Comparison of ENCODE assay signal across 9 mouse cellular contexts in the genomic region with DNA sequence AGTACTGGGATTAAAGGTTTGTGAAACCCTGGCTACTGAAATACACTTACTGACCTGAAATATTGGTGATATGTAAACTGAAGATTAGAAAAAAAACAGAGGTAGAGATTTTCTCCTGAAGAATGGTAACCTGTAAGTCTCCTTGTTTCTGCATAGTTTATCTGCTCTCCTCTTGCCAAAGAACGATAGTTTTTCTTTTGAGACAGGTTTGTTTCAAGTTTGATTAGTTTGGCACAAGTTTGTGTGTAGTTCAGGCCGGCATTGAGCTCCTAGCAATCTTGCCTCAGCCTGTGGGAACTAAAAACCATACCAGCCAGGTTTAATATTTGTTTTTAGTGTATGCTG. TPM values are rescaled to one million over a fixed set of nuclear protein-coding genes. Genes with fewer than 3 reads are reported as not detected.
DNase-seq lines count a peak whose midpoint lies in the region; ATAC-seq and TF ChIP-seq lines count a peak whose summit lies in the region.
"Had no signal": no experiment of that assay in that cellular context is flagged by ENCODE, and none has a peak within 500 bp of the region (broad histone marks: within the 10 kb centered on the region; RNA-seq: fewer than 3 reads in every experiment).

No protein-coding gene starts in this region.

- H3K27ac ChIP-seq in cerebellum, adult 2 months (ENCODE audit: insufficient read depth, low read length), result no peak overlapping the region
- no peak overlapping the region for H3K27ac ChIP-seq in neural tube, embryonic 11.5 days (ENCODE audit: low read depth, low read length)
- no peak overlapping the region for H3K27ac ChIP-seq in liver, embryonic 11.5 days (ENCODE audit: low read depth, low read length)
- no peak overlapping the region for H3K27ac ChIP-seq in stomach, embryonic 16.5 days (ENCODE audit: low read length)

- 9% methylated on average over 2 of the region's 2 CpGs for WGBS in cerebellum, adult 2 months
- 73% methylated on average over 2 of the region's 2 CpGs for WGBS in neural tube, embryonic 11.5 days
- 56% methylated on average over 2 of the region's 2 CpGs for WGBS in liver, embryonic 11.5 days
- 20% methylated on average over 2 of the region's 2 CpGs for WGBS in stomach, embryonic 16.5 days

- H3K27me3 ChIP-seq in cerebellum, adult 2 months (ENCODE audit: control insufficient read depth, insufficient read depth, low read length), result no peaks in the 10 kb centered on the region
- H3K27me3 ChIP-seq in neural tube, embryonic 11.5 days (ENCODE audit: control insufficient read depth, insufficient read depth, low read length), result no peaks in the 10 kb centered on the region
- H3K27me3 ChIP-seq in liver, embryonic 11.5 days (replicated peaks; ENCODE audit: control insufficient read depth, insufficient read depth, low read length), result no peaks in the 10 kb centered on the region
- H3K27me3 ChIP-seq in stomach, embryonic 16.5 days (ENCODE audit: control insufficient read depth, insufficient read depth, low read length), result no peaks in the 10 kb centered on the region

- no peak for TF ChIP-seq POLR2A in cerebellum, adult 2 months (IDR thresholded peaks at IDR 0.05; ENCODE audit: borderline replicate concordance, insufficient read depth, low read length)

- no peaks in the 10 kb centered on the region for H3K9me3 ChIP-seq in neural tube, embryonic 11.5 days (ENCODE audit: control insufficient read depth, low read length)
- H3K9me3 ChIP-seq in liver, embryonic 11.5 days (ENCODE audit: control insufficient read depth, low read length), result no peaks in the 10 kb centered on the region
- no peaks in the 10 kb centered on the region for H3K9me3 ChIP-seq in stomach, embryonic 16.5 days (replicated peaks; ENCODE audit: control insufficient read depth, low read length)

- peak overlapping the region; percentile 93 for H3K9ac ChIP-seq in neural tube, embryonic 11.5 days (ENCODE audit: low read length)
- peak overlapping the region; percentile 96 for H3K9ac ChIP-seq in liver, embryonic 11.5 days (ENCODE audit: low read depth, low read length)
- peak overlapping the region; percentile 99 for H3K9ac ChIP-seq in stomach, embryonic 16.5 days (ENCODE audit: low read length)

- H3K36me3 ChIP-seq in neural tube, embryonic 11.5 days (ENCODE audit: control insufficient read depth, insufficient read depth, low read length), result no peaks in the 10 kb centered on the region
- H3K36me3 ChIP-seq in liver, embryonic 11.5 days (ENCODE audit: control insufficient read depth, insufficient read depth, low read length), result peaks cover 3% of the 10 kb centered on the region; the same call in 1 of the 2 replicates
- H3K36me3 ChIP-seq in stomach, embryonic 16.5 days (ENCODE audit: control insufficient read depth, insufficient read depth, low read length), result no peaks in the 10 kb centered on the region

- ATAC-seq in neural tube, embryonic 11.5 days (ENCODE audit: insufficient read depth, low FRiP score, low TSS enrichment), result no peak
- no peak for ATAC-seq in liver, embryonic 11.5 days (replicated peaks; ENCODE audit: low FRiP score)
- ATAC-seq in stomach, embryonic 16.5 days (ENCODE audit: insufficient read depth, low FRiP score), result no peak
- no peak for ATAC-seq in inflammation-experienced regulatory T-cells, adult 6 months

- peaks cover 2% of the 10 kb centered on the region; the same call in 1 of the 2 replicates for H3K4me1 ChIP-seq in cerebellum, adult 2 months (ENCODE audit: control insufficient read depth, insufficient read depth, low read length)
- peaks cover 8% of the 10 kb centered on the region; the same call in 1 of the 2 replicates for H3K4me1 ChIP-seq in neural tube, embryonic 11.5 days (ENCODE audit: control insufficient read depth, insufficient read depth, low read length)
- peaks cover 14% of the 10 kb centered on the region; the same call in 1 of the 2 replicates for H3K4me1 ChIP-seq in liver, embryonic 11.5 days (replicated peaks; ENCODE audit: control insufficient read depth, insufficient read depth, low read length)
- peaks cover 20% of the 10 kb centered on the region for H3K4me1 ChIP-seq in stomach, embryonic 16.5 days (ENCODE audit: control insufficient read depth, insufficient read depth, low read length)

- H3K4me2 ChIP-seq in neural tube, embryonic 11.5 days (ENCODE audit: low read depth), result peak overlapping the region; percentile 81
- peak overlapping the region; percentile 88 for H3K4me2 ChIP-seq in liver, embryonic 11.5 days
- peak overlapping the region; percentile 94 for H3K4me2 ChIP-seq in stomach, embryonic 16.5 days (ENCODE audit: low read depth, low read length)

- TF ChIP-seq CTCF in cerebellum, adult 2 months (IDR thresholded peaks at IDR 0.05; ENCODE audit: borderline replicate concordance, insufficient read depth, low read depth, low read length), result no peak

- H3K4me3 ChIP-seq in cerebellum, adult 2 months (replicated peaks; ENCODE audit: insufficient read depth, low read depth, low read length), result peak overlapping the region; percentile 81
- peak overlapping the region; percentile 91 for H3K4me3 ChIP-seq in neural tube, embryonic 11.5 days (ENCODE audit: low read depth, low read length)
- peak overlapping the region; percentile 97 for H3K4me3 ChIP-seq in liver, embryonic 11.5 days (ENCODE audit: low read depth, low read length)
- peak overlapping the region; percentile 97 for H3K4me3 ChIP-seq in stomach, embryonic 16.5 days (replicated peaks; ENCODE audit: low read length)

- DNase-seq in cerebellum, adult 2 months, result no peak
- DNase-seq in cerebellum, adult 11-12 months, result no peak
- DNase-seq in neural tube, embryonic 11.5 days (ENCODE audit: low spot score), result no peak
- no peak for DNase-seq in neural tube, embryonic 10.5 days (ENCODE audit: extremely low spot score, low spot score)
- DNase-seq in liver, embryonic 11.5 days (ENCODE audit: low spot score), result no peak
- DNase-seq in frontal cortex, postnatal 10 days (ENCODE audit: low spot score in 2 of 2), result no peak
- DNase-seq: kidney, adult 9 months had no signal

RNA-seq across cellular contexts. Expression of a gene that starts 1.3 kb away (rescaled TPM):
- polyA plus RNA-seq in cerebellum, adult 2 months (2012; rRNA removed), result 43.4 and 46.3 TPM in 2 replicates
- 62.8 and 66.7 TPM in 2 replicates for polyA plus RNA-seq in neural tube, embryonic 11.5 days (2014; fragmentation: Nextera tagmentation; extraction: Ambion mirVana)
- 55.4 and 59.6 TPM in 2 replicates for polyA plus RNA-seq in liver, embryonic 11.5 days (2014; fragmentation: Nextera tagmentation; extraction: Ambion mirVana)
- 39.5 and 42.2 TPM in 2 replicates for polyA plus RNA-seq in stomach, embryonic 16.5 days (2015; fragmentation: Nextera tagmentation; extraction: Ambion mirVana)
- 10 to 100 TPM; 18.5 to 22.5 (median 21.3) TPM for polyA plus RNA-seq in inflammation-experienced regulatory T-cells, adult 6 months (2017; shearing (Covaris generic))

RNA-seq across cellular contexts. Expression of a gene that starts 1.4 kb away (rescaled TPM):
- polyA plus RNA-seq in cerebellum, adult 2 months (2012; rRNA removed), result 150 and 152 TPM in 2 replicates
- 48.5 and 55.1 TPM in 2 replicates for polyA plus RNA-seq in neural tube, embryonic 11.5 days (2014; fragmentation: Nextera tagmentation; extraction: Ambion mirVana)
- 88.1 and 95.1 TPM in 2 replicates for polyA plus RNA-seq in liver, embryonic 11.5 days (2014; fragmentation: Nextera tagmentation; extraction: Ambion mirVana)
- polyA plus RNA-seq in stomach, embryonic 16.5 days (2015; fragmentation: Nextera tagmentation; extraction: Ambion mirVana), result 91.6 and 93.4 TPM in 2 replicates
- 10 to 100 TPM; 55.2 to 89.6 (median 75.2) TPM for polyA plus RNA-seq in inflammation-experienced regulatory T-cells, adult 6 months (2017; shearing (Covaris generic))

RNA-seq across cellular contexts. Expression of a gene that starts 12.2 kb away (rescaled TPM):
- 4.7 and 5.6 TPM in 2 replicates for polyA plus RNA-seq in cerebellum, adult 2 months (2012; rRNA removed)
- polyA plus RNA-seq in neural tube, embryonic 11.5 days (2014; fragmentation: Nextera tagmentation; extraction: Ambion mirVana), result 0.53 and 1.2 TPM in 2 replicates
- 0.40 TPM in 1 of 2 replicates, not detected in the other for polyA plus RNA-seq in liver, embryonic 11.5 days (2014; fragmentation: Nextera tagmentation; extraction: Ambion mirVana)
- 0.50 and 0.63 TPM in 2 replicates for polyA plus RNA-seq in stomach, embryonic 16.5 days (2015; fragmentation: Nextera tagmentation; extraction: Ambion mirVana)
- under 1 TPM in 2 of 3 experiments, not detected in 1; 0.34 to 0.41 TPM for polyA plus RNA-seq in inflammation-experienced regulatory T-cells, adult 6 months (2017; shearing (Covaris generic))

RNA-seq across cellular contexts. Expression of a gene that starts 31.3 kb away (rescaled TPM):
- polyA plus RNA-seq in cerebellum, adult 2 months (2012; rRNA removed), result 106 and 107 TPM in 2 replicates
- polyA plus RNA-seq in neural tube, embryonic 11.5 days (2014; fragmentation: Nextera tagmentation; extraction: Ambion mirVana), result 18.8 and 22.0 TPM in 2 replicates
- polyA plus RNA-seq in liver, embryonic 11.5 days (2014; fragmentation: Nextera tagmentation; extraction: Ambion mirVana), result 18.3 and 18.8 TPM in 2 replicates
- 14.1 and 15.2 TPM in 2 replicates for polyA plus RNA-seq in stomach, embryonic 16.5 days (2015; fragmentation: Nextera tagmentation; extraction: Ambion mirVana)
- 10 to 100 TPM; 40.8 to 54.9 (median 47.8) TPM for polyA plus RNA-seq in inflammation-experienced regulatory T-cells, adult 6 months (2017; shearing (Covaris generic))
